ENCODE assay signal across 8 mouse cellular contexts in genomic region chr2:165878021-165878585, GRCm38 (mm10). TPM values are rescaled to one million over a fixed set of nuclear protein-coding genes. Genes with fewer than 3 reads are reported as not detected.
DNase-seq lines count a peak whose midpoint lies in the region; ATAC-seq lines count a peak whose summit lies in the region.

No protein-coding gene starts in this region.

- no peak overlapping the region for H3K4me3 ChIP-seq in heart, embryonic 16.5 days (ENCODE audit: low read length)
- peak overlapping the region; percentile 41 for H3K4me3 ChIP-seq in hindbrain, embryonic 16.5 days (ENCODE audit: low read length)
- peak overlapping the region; percentile 39 for H3K4me3 ChIP-seq in midbrain, embryonic 15.5 days

- H3K36me3 ChIP-seq in heart, embryonic 16.5 days (ENCODE audit: control insufficient read depth, insufficient read depth): 0 out of 2 replicates have a peak, but pooled peaks cover 5% of the 10 kb centered on the region
- H3K36me3 ChIP-seq in hindbrain, embryonic 16.5 days (ENCODE audit: control insufficient read depth, insufficient read depth, low read length): peaks cover 4% of the 10 kb centered on the region; the same call in 1 of the 2 replicates
- H3K36me3 ChIP-seq in midbrain, embryonic 15.5 days (replicated peaks): 0 out of 2 replicates have a peak, but pooled peaks cover 2% of the 10 kb centered on the region

- H3K4me2 ChIP-seq in heart, embryonic 16.5 days (ENCODE audit: low read depth, low read length): peak overlapping the region; percentile 87; the same call in 1 of the 2 replicates
- H3K4me2 ChIP-seq in hindbrain, embryonic 16.5 days (ENCODE audit: low read length): peak overlapping the region; percentile 83
- peak overlapping the region; percentile 61 for H3K4me2 ChIP-seq in midbrain, embryonic 15.5 days

- no peak for DNase-seq in heart, adult 8-10 months (ENCODE audit: low spot score)
- DNase-seq in adipocyte (ENCODE audit: low spot score): peak; percentile 48
- DNase-seq in right cerebral cortex, postnatal 14 days: no peak
- DNase-seq in layer of hippocampus, postnatal 10 days (ENCODE audit: low spot score in 2 of 2): no peak
- DNase-seq in adrenal gland, postnatal 25 days: no peak

- no peaks in the 10 kb centered on the region for H3K9me3 ChIP-seq in heart, embryonic 16.5 days (replicated peaks; ENCODE audit: control insufficient read depth, low read length)
- no peaks in the 10 kb centered on the region for H3K9me3 ChIP-seq in hindbrain, embryonic 16.5 days (ENCODE audit: control insufficient read depth, low read length)
- H3K9me3 ChIP-seq in midbrain, embryonic 15.5 days: no peaks in the 10 kb centered on the region

- WGBS in heart, embryonic 16.5 days: 33% methylated on average over 10 of the region's 10 CpGs
- 14% methylated on average over 10 of the region's 10 CpGs for WGBS in hindbrain, embryonic 16.5 days
- 10% methylated on average over 9 of the region's 10 CpGs for WGBS in midbrain, embryonic 15.5 days

- peaks cover 97% of the 10 kb centered on the region for H3K4me1 ChIP-seq in heart, embryonic 16.5 days (ENCODE audit: control insufficient read depth, insufficient read depth, low read length)
- peaks cover 92% of the 10 kb centered on the region for H3K4me1 ChIP-seq in hindbrain, embryonic 16.5 days (ENCODE audit: control insufficient read depth, insufficient read depth, low read depth, low read length)
- H3K4me1 ChIP-seq in midbrain, embryonic 15.5 days: peaks cover 98% of the 10 kb centered on the region

- no peak for ATAC-seq in heart, embryonic 16.5 days (replicated peaks; ENCODE audit: extremely low read depth, insufficient read depth, low FRiP score)
- ATAC-seq in hindbrain, embryonic 16.5 days: no peak
- no peak for ATAC-seq in midbrain, embryonic 15.5 days (replicated peaks)

- peak overlapping the region; percentile 10 for H3K27ac ChIP-seq in heart, embryonic 16.5 days (ENCODE audit: low read length)
- H3K27ac ChIP-seq in hindbrain, embryonic 16.5 days (ENCODE audit: low read depth, low read length): peak overlapping the region; percentile 100
- peak overlapping the region; percentile 88 for H3K27ac ChIP-seq in midbrain, embryonic 15.5 days

- H3K27me3 ChIP-seq in heart, embryonic 16.5 days (ENCODE audit: control insufficient read depth, insufficient read depth, low read length): no peaks in the 10 kb centered on the region
- no peaks in the 10 kb centered on the region for H3K27me3 ChIP-seq in hindbrain, embryonic 16.5 days (replicated peaks; ENCODE audit: control insufficient read depth, insufficient read depth, low read length)
- H3K27me3 ChIP-seq in midbrain, embryonic 15.5 days (replicated peaks): no peaks in the 10 kb centered on the region

- peak overlapping the region; percentile 6; the same call in 1 of the 2 replicates for H3K9ac ChIP-seq in heart, embryonic 16.5 days (ENCODE audit: low read length)
- H3K9ac ChIP-seq in hindbrain, embryonic 16.5 days (ENCODE audit: low read depth, low read length): peak overlapping the region; percentile 55
- peak overlapping the region; percentile 15 for H3K9ac ChIP-seq in midbrain, embryonic 15.5 days

RNA-seq across cellular contexts. Expression of gene Zmynd8, which starts 20.7 kb away (rescaled TPM):
- 36.0 and 40.2 TPM in 2 replicates for polyA plus RNA-seq in heart, embryonic 16.5 days (2015; fragmentation: Nextera tagmentation; extraction: Ambion mirVana)
- total RNA-seq in heart, adult 8-10 months (2022): 10 to 100 TPM; 35.5 to 60.5 (median 45.4) TPM
- polyA plus RNA-seq in hindbrain, embryonic 16.5 days (2015; fragmentation: Nextera tagmentation; extraction: Ambion mirVana): 64.3 and 66.4 TPM in 2 replicates
- polyA plus RNA-seq in midbrain, embryonic 15.5 days (2015; fragmentation: Nextera tagmentation; extraction: Ambion mirVana): 89.8 and 93.3 TPM in 2 replicates
- total RNA-seq in layer of hippocampus, postnatal 10 days (2021): 100 to 1,000 TPM; 112 to 116 TPM
- total RNA-seq in adrenal gland, postnatal 25 days (2021): 57.4 and 73.1 TPM in 2 replicates

Comparison
In these comparisons a context has a peak if more than half of its experiments do, and no peak if none do; other contexts are left out.
1. H3K27ac ChIP-seq: peak in every context shown above with its lines; median percentile 100 in hindbrain, embryonic 16.5 days; 88 in midbrain, embryonic 15.5 days; 10 in heart, embryonic 16.5 days.